Mouse (Mus musculus) ES-E14 (cell line): ENCODE measurements at regions not wholly inside any gene's neighbourhood (a gene's known extent, or its start where the extent isn't known, plus 50 kb on each side); places are given as distances from the start of the nearest gene placed in this dataset.

Source experiments
- HCFC1 ChIP-seq: IDR thresholded peaks from 2 replicates; pipeline ENCODE4 v1.6.1; 2012; ENCODE audit warnings: low read length, inconsistent platforms, borderline replicate concordance; ENCODE audit not compliant: insufficient read depth
- MAFK ChIP-seq: IDR thresholded peaks from 2 replicates; pipeline ENCODE4 v1.6.1; 2014; ENCODE audit warnings: mild to moderate bottlenecking, low read depth, low read length, inconsistent platforms; ENCODE audit not compliant: insufficient read depth
- ZNF384 ChIP-seq: IDR thresholded peaks from 2 replicates; pipeline ENCODE4 v1.6.1; 2012; ENCODE audit warnings: low read depth, low read length, inconsistent platforms

GRCm38 (mm10) chr8:113141131-113141530, 494.3 kb upstream of the Mon1b start:
- no peak for TF ChIP-seq HCFC1
- no peak for TF ChIP-seq ZNF384
- no peak for TF ChIP-seq MAFK
